Comparison of ENCODE assay signal across 27 mouse cellular contexts in genomic region chr6:140429236-140429635, GRCm38 (mm10).
"Had no signal": no experiment of that assay in that cellular context is flagged by ENCODE, and none has a peak within 500 bp of the region (broad histone marks: within the 10 kb centered on the region; RNA-seq: fewer than 3 reads in every experiment).

No protein-coding gene starts in this region.

- ATAC-seq: hindbrain, embryonic 16.5 days; inflammation-experienced regulatory T-cells, adult 6 months; intestine, embryonic 15.5 days; intestine, postnatal 0 days; liver, postnatal 0 days had no signal

- H3K27me3 ChIP-seq: heart, embryonic 12.5 days; intestine, embryonic 15.5 days; limb, embryonic 12.5 days had no signal

- DNase-seq: gastrocnemius, adult 2 months; gastrocnemius, postnatal 10 days; gastrocnemius, postnatal 25 days; heart, postnatal 10 days; heart, postnatal 4 days; kidney, adult 18-20 months; kidney, adult 8-10 months; kidney, postnatal 10 days; kidney, postnatal 25 days; kidney, postnatal 4 days; liver; liver, embryonic 13.5 days; liver, postnatal 0 days had no signal

- H3K4me2 ChIP-seq: heart, embryonic 12.5 days; hindbrain, embryonic 14.5 days; intestine, embryonic 15.5 days; limb, embryonic 12.5 days; liver, embryonic 11.5 days; liver, embryonic 13.5 days; liver, embryonic 15.5 days had no signal

- H3K9me3 ChIP-seq: heart, embryonic 10.5 days; heart, embryonic 12.5 days; intestine, embryonic 15.5 days; limb, embryonic 10.5 days; liver, embryonic 13.5 days; liver, embryonic 15.5 days had no signal

- H3K27ac ChIP-seq: gastrocnemius, adult 2 months; heart, embryonic 10.5 days; hindbrain, embryonic 10.5 days; hindbrain, embryonic 14.5 days; intestine, embryonic 15.5 days; layer of hippocampus, adult 2 months; left cerebral cortex, adult 2 months; limb, embryonic 10.5 days; limb, embryonic 12.5 days; liver, embryonic 13.5 days; liver, embryonic 15.5 days had no signal

- H3K4me3 ChIP-seq: gastrocnemius, adult 2 months; heart, embryonic 10.5 days; heart, embryonic 12.5 days; hindbrain, embryonic 10.5 days; intestine, embryonic 15.5 days; layer of hippocampus, adult 2 months; left cerebral cortex, adult 2 months; limb, embryonic 10.5 days; limb, embryonic 12.5 days; liver, embryonic 13.5 days; liver, embryonic 15.5 days had no signal

- H3K9ac ChIP-seq: heart, embryonic 12.5 days; hindbrain, embryonic 14.5 days; intestine, embryonic 15.5 days; limb, embryonic 12.5 days; liver, embryonic 13.5 days; liver, embryonic 15.5 days; liver, postnatal 0 days had no signal
